Mouse (Mus musculus) left cerebral cortex, postnatal 36 days (tissue): ENCODE measurements at regions not wholly inside any gene's neighbourhood (a gene's known extent, or its start where the extent isn't known, plus 50 kb on each side); places are given as distances from the start of the nearest gene placed in this dataset.
"Not testable (repeated sequence)": the region's sequence is repeated elsewhere in the genome, so short reads cannot be mapped to it uniquely, and the experiment has no call there.

Source experiments
- DNase-seq, 2 experiments: peaks; one replicate each; pipeline ENCODE4 v3.0.0; 2021 to 2022; ENCODE audit warnings: low spot score in 2 of 2, mixed read lengths in 1 of 2
- intact Hi-C: fragments of 180-260 bp; cut with DNase I; formaldehyde crosslinking; loops from one replicate; pipeline ENCODE4 v1.15.1; 2025

DNA sequence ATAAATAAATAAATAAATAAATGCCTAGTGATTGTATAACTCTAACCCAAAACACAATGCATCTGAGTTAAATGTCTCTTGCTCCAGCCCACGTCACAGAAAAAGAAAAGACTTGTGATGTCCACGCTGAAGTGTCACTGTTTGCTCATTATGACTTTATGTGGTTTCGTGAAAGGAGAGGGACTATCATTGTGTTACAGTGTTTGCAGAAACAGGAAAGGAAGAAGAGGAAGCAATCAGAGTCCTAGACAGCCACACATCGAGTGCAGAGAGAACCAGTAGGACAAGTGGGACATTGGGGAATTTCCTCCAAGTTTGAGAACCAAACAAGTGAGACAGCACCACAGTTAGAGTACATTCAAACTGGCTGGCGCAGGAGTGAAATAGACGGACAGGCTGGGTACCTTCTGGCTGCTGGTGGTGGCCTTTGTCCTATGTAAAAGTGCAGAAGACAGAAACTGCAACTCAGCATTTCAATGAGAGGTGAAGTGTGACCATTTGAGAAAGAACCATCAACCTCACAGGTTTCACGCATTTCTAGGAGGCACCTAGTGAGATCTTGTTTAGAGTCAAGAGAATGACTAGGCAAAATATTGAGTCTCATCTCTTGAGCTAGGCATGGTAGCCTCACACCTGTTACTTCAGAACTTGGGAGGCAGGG is 59.6 kb downstream of the Fasl start:
- intact Hi-C loops: no loop called here
- DNase-seq: no peak

DNA sequence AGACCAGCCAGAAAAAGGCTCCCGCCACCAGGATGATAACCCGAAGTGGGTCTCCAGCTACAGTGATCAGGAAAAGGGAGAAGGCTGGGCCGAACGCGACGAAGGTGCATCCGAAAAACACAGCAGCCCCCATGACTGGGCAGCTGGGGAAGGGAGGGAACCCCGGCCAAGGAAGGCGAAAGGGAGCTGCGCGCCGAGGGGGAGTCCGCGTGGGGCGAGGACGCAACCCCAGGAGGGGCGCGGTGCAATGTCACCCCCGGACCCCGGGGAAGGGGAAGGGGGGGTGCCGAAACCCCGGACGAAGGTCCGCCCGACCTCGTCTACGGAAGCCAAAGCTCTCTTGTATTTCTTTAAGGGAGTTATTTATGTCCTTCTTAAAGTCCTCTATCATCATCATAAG is 60.9 kb downstream of the Fasl start:
- DNase-seq, intact Hi-C loops: not testable (repeated sequence)

DNA sequence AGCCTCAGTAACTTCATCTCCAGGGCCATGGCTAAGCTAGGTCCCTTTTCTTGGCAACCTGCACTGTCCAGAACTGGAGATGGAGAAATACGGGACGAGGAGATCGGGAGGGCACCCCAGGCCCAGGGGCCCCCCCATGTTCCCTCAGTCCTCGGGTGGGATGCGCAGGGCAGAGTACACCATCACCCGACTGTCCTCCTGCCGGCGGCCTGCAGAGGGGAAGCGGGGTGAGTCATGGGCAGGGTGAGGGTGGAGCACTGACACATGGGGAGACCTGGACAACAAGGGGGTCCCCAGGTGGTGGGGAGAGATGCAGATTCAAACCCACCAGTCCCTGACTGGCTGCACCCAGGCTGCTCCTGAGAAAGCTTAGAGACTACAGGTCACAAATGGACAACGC is 62.2 kb downstream of the Fasl start:
- intact Hi-C loops: not testable (repeated sequence)

DNA sequence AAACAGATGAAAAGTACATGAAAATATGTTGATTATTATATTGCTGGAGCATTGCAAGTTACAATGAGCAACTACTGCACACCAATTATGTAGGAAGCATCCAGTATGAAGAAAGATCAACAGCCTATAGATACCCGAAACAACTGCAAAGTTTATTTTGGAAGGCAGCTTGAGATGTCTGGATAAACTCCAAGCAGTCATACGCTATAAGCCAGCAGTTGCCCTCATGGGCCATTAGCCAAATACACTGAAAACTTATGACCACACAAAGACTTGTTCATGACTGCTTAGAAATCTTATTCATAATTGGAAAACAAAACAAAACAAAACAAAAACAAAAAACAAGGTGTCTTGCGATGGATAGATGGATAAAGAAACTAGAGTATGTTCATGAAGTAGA is 68.4 kb downstream of the Fasl start:
- intact Hi-C loops: no loop called here
- no peak for DNase-seq

More for the DNA sequence above, 62.2 kb downstream of the Fasl start:
- not testable (repeated sequence) for DNase-seq

DNA sequence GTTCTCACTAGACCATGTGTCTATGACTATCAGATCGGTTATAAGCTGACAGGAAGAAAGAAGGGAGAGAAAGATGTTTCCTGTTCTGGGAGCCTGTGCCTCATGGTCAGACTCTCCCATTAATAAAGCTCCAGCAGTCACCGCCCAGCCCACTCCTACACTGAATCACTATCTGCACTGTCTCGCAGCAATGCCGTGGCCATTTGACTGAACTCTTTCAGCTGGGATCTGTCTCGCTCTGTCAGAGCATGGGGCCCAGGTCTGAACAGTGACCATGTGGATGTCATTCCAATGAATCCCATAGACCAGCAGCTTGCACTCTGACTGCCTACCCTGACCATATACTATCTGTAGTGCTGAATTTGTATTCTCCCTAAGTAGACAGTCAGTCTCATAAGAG is 70.0 kb downstream of the Fasl start:
- no peak for DNase-seq
- intact Hi-C loops: no loop called here

DNA sequence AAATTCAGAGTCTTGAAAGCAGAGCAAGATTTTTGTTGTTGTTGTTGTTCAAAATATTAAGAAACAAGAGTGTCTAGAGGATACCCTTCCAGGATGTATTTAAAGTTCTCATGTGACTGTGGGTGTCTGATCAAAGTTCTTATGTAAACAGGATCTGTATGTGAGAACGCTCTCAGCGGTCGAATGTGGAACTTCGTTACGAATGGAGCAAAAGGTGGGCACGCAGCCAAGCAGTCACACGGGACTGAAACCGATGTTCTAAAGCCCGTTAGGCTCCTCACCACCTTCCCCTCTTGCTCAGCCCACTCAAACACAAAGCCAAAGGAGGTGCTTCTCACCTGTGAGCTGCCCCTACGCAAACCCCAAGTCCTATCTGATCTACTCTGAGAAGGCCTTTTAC is 75.4 kb downstream of the Fasl start:
- DNase-seq: peak; percentile 43 to 47
- intact Hi-C loops: no loop called here

DNA sequence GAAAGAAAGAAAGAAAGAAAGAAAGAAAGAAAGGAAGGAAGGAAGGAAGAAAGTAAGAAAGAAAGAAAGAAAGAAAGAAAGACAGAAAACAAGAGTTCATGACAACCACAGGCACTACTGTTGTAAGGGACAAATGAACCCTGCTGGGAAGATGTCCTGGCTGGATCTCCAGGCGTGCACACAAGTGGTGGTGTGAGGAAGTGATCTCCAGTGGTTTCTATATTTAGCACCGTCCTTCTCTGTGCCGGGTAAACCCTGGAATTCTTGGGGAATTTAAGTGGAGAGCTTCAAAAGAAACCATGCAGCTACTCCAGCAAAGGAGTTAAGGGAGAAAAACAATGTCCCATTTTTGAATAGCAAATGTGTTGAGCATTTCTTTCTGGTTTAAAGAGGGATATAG is 76.0 kb downstream of the Fasl start:
- no peak for DNase-seq
- intact Hi-C loops: no loop called here

DNA sequence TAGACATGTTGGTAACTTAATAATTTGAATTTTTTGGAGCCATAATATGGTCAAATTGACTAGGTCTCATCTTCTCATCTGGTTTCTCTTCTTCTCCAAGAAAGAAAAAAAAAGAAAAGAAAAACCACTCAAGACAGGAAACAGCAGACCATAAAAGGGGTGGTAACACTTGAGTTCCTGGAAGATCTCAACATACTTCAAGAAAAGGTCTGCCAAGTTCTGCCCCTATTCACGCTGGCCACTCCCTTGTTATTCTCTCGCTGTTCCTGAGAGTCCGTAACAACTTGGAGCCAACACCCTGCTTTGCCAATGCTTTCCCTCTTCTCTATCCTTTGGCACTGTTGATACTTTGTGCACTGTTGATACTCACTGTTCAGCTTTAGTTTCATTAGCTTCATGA is 81.2 kb downstream of the Fasl start:
- no peak for DNase-seq
- intact Hi-C loops: no loop called here

DNA sequence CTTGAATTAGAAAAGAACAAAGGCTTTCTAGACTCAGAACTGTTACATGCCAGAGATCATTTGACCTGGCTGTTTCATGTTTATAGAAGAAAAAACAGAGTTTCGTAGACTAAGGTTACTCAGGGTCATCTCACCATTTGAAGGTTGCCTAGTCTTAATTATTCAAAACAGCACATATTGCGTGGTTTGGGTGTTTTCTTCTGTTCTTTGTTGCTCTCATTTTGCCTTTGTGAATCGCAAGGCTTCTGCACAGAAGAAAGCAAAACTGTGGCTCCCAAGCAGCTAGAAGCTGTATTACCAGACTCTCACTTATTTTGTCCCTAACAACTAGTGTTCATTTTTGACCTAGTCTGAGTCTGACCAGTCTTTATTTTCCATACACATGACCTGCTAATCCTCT is 83.3 kb downstream of the Fasl start:
- no peak for DNase-seq
- intact Hi-C loops: no loop called here

DNA sequence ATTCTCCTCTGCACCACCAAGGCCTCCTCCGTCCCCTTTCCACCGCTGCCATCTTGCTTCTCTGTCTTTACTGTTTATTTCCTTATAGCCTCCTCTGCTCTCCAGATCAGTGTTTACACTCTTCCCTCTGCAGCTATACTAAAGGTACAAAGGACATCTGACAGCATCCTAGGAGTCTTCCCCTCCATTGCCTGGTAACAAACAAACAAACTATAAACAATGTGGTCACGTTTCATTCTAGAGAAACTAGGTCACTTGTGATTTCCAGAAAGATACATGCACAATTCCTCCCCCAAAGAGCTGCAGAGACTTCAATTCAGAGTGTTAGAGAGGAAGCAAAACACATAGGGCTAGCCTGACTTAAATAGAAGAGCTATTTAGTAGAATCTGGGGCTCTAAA is 83.8 kb downstream of the Fasl start:
- intact Hi-C loops: no loop called here
- DNase-seq: no peak

DNA sequence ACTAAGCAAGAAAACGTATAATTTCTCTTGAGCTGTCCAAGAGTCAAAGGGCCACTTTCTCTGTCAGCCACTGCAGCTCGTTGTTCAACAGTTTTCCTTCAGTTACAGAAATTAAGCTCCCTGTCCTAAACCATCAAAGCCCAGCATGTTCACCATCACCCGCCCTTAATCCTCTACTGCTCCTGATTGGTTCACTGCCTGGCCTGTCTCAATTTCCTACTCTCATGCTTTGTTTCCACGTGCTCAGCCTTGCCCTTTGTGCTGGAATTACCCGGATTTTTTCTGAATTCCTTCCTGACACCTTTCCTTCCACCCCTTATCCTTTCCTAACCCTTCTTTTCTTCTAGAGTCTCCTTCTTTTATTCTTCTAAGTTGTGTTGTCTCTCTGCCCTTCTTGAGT is 92.4 kb downstream of the Fasl start:
- DNase-seq: no peak

DNA sequence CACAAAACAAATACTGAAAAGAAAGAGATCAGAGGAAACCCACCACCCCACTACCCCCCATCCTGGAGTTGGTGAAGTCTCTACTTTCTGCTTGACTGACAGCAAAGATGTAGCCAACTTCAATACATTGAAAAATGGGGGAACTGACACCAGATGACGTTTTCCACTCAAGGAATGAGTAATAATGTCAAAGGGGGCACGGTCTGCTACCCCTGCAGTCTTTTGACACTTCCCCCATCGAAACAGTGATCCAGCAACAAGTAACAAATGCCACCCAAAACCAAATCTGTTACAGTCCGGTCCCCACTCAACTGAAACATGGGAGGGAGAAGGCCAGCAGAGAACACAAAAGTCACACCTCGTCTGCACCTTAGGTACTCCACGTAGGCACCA is 94.5 kb downstream of the Fasl start:
- intact Hi-C loops: no loop called here

More for the DNA sequence above, 92.4 kb downstream of the Fasl start:
- intact Hi-C loops: no loop called here

DNA sequence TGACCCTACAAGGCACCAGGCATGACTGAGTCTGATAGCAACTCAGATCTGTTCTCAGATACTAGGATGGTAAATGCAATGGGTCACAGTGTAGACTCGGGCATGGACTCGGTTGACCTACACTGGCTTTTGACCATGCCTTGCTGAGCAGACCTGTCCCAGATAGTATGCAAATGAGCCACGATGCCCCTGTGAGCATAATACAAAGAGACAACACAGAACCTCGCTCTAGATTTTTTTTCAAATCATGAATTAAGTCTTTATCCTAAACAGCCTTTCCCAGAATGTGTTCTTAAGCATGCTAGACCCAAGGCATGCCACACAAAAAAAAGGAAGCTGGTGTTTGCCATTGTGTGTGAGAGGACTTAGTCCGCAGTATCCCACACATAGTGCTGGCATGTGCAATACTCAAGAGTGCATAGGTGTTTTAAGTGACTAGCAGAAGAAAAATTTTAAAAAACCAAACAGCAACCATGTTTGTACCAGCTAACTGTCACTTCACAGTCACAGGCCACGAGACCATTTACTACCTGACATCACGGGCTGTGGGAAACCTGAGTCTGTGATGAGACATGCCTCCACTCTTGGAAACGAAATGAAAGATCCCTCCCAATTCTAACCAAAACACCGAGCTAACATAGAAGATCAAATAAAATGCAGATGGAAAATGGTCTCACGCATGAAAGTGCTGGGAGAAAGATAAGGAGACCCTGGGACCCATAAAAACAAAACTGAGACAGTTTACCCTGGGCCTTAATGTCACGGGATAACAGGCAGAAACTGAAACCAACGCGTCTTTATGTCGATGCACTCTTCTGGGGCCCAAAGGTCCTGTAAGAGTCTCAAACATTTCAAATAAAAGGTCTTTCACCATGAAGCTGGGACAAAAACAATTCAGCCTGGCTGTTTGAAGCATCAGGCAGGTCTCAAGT is 95.2 kb downstream of the Fasl start:
- no peak for DNase-seq
- intact Hi-C loops: no loop called here

More for the DNA sequence above, 94.5 kb downstream of the Fasl start:
- no peak for DNase-seq

DNA sequence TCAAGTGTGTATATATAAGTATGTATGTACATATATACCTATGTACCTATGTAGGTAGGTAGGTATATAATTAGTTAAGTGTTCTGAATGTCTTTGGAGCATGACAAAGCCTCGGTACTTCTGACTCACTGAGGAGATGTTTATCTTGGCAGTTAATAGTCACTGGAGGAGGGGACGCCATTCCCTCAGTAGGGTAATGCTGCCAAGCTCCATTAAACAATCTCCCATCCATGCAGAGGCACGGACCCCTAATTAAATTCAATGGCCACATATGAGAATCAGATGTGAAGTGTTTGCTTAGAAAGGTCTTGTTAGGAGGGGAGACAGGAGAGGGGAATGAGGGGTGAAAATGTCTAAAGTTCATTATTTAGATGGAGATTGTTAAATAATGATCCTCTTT is 99.3 kb downstream of the Fasl start:
- DNase-seq: no peak
- intact Hi-C loops: no loop called here

DNA sequence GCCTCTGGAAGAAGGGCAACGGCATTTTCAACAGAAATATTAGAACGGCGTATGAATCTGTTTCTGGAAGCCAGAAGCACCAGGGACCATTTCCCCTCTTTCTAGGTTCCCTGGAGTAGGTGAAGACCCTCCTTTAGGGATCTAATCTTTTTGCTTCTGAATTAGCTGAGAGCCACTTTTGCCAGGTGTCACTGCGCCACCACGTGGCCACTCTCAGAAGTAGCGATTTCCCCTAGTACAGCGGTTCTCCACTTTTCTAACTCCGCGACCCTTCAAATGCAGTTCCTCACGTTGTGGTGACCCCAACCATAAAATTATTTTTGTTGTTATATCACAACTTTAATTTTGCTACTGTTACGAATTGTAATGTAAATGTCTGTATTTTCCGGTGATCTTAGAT is 100.7 kb downstream of the Fasl start:
- peak; percentile 50 to 53 for DNase-seq
- intact Hi-C loops: loop anchor here (2.0 kb wide), 1 partner anchor 287 kb away; no protein-coding TSS in a partner anchor

DNA sequence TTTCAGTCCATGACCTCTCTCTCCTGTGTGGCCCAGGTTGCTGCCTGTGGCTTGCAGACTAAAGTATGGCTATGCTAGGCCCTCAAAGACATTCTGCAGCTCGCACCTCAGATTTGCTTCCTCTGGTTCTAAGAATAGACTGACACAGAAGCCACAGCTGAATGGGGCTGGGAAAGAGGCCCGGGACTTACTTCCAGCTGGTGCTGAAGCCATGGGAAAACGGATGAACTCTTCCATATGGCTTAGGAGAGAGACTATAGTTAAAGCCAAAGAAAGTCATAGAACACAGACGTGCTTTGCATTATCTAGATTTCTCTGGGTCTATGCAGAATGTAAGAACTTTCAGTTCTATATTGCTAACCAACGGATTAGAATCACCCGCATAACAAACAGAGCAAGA is 107.7 kb downstream of the Fasl start:
- no peak for DNase-seq
- intact Hi-C loops: no loop called here

DNA sequence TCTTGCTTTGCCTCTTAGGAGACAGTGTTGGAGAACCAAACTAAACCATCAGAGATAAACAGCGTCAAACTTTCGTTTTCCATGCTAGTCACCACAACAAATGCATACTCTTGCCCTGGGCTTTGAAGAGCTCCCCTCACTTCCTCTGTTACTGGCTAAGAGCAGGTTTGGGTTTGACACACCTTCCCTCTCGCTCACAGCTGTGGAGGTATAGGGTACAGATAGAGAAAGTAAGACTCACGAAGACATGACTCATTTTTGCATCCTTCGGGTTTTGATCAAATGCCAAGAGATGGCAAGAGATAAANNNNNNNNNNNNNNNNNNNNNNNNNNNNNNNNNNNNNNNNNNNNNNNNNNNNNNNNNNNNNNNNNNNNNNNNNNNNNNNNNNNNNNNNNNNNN is 117.4 kb downstream of the Fasl start:
- intact Hi-C loops: no loop called here

DNA sequence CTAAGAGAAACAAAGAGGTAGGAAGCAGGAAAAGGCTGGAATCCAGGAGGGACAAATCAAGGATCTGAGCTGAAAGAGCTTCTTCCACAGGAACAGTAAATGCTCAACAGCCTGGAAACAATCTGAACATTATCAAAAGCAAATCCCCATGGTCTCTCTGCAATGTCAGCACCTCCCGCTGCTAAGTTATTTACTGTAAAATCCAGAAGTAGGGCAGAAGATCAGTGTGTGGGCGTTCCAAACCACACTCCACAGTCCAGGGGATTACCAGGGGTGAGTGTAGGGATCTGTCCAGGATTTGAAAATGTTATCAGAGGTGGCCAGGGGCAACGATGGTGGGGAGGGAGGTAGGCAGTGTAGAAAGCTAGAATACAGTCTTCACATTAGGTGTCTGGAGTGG is 124.0 kb downstream of the Fasl start:
- no peak for DNase-seq
- intact Hi-C loops: no loop called here

More for the DNA sequence above, 117.4 kb downstream of the Fasl start:
- no peak for DNase-seq

DNA sequence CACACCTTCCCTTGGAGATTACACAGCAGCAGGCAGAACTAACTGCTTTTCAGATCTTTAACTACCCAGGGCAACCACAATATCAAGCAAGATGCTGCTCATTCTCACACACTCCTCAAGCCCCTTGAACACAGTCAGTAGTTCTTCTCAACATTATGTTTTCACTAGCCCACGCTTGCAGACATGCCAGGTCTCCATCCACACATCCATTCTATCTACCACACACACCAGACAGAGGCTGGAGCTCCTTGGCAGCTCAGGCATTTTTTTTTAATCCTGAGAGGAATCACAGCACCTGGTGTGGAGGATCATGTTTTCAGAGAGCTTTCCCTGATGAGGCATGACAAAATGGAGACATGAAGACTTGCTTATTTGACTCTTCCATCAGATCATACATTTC is 124.9 kb downstream of the Fasl start:
- DNase-seq: peak in 1 of 2 experiments; percentile 5
- intact Hi-C loops: no loop called here

DNA sequence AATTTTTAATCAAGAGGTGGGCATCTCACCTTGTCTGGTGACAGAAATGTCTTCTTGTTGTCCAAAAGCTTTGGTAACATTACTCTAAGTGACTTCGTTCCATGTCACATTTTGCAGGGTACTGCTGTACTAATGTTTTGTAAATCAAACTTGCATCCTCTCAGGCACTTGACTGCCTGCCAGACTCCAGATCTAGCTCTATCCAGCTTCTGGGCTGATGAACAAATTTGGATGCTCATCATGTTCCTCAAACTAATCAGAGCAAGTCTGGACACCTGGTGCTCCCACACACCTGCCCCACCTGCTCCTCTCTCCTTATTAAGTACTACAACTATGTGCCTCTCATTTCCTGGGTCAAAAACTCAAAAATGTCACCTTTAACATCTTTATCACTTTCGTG is 126.1 kb downstream of the Fasl start:
- intact Hi-C loops: no loop called here
- DNase-seq: no peak

DNA sequence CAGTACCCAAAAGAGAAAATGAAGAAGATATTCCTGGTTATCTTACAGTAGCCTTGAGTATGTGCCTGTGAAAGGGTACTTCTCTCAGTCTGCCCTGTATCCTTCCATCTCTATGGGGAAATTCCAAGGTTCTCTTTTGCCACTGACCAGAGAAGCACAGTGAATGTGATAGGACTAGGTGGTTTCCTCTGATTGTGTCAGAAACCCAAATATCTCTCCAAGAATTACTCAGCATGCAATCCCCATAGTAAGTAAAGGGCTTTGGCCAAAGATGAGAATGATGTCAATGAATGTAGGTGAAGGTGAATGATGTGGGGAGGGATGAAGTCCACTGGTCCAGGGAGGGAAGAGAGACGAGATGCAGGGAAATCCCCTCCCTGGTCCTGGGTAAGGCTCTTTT is 130.8 kb downstream of the Fasl start:
- no peak for DNase-seq
- intact Hi-C loops: no loop called here
